Mouse (Mus musculus) brain, embryonic 14.5 days (tissue): Measurements from ENCODE around the gene Kctd21.

Experiments used
- CTCF ChIP-seq: fragments of 200-500 bp; IDR thresholded peaks from 2 replicates; pipeline ENCODE4 v1.5.1; 2012; ENCODE audit warnings: inconsistent platforms, mild to moderate bottlenecking, moderate library complexity, borderline replicate concordance; ENCODE audit not compliant: insufficient read depth, insufficient read length; ENCODE audit errors: extremely low read depth
- POLR2A ChIP-seq: fragments of 200-500 bp; IDR thresholded peaks from 2 replicates; pipeline ENCODE4 v1.6.1; 2012; ENCODE audit warnings: mild to moderate bottlenecking, inconsistent platforms, borderline replicate concordance; ENCODE audit not compliant: poor library complexity, insufficient read depth, insufficient read length, severe bottlenecking; ENCODE audit errors: extremely low read depth

DNA sequence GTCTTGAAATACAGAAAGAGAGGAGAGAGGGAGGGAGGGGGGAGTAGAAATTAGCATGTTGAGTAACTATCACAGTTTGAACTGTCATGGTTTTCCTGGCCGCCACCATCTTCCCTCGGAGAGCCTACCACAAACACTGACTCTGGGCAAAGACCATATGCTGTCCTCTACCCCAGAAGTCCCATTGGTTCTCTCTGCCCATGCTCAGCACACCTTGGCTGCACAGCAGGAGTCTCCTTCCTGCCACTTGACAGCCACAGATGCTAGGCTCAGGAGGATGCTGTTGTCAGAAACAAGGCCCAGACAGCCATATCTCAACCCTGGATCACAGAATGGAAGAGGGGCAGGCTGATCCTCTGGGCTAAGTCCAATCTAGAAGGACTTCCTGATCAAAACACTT lies 2.3 kb downstream of the Kctd21 start:
- TF ChIP-seq POLR2A (no peak), CTCF (no peak)
